Mouse (Mus musculus) G1E-ER4 (cell line): Measurements from ENCODE around the gene Pmfbp1. TPM values are rescaled to one million over a fixed set of nuclear protein-coding genes. Genes with fewer than 3 reads are reported as not detected.

ENCODE experiments used
- GATA1 ChIP-seq: IDR thresholded peaks from one replicate; pipeline ENCODE4 v1.8.0; 2012; ENCODE audit warnings: low read length, inconsistent platforms
- polyA plus RNA-seq: library from polyadenylated mRNA; stranded (reverse); fragments of >175 nt; gene quantifications from 2 replicates; pipeline ENCODE4 v1.2.3, GENCODE M21; 2012

Gene Pmfbp1
- polyA plus RNA-seq, 1 experiment, result not detected

DNA sequence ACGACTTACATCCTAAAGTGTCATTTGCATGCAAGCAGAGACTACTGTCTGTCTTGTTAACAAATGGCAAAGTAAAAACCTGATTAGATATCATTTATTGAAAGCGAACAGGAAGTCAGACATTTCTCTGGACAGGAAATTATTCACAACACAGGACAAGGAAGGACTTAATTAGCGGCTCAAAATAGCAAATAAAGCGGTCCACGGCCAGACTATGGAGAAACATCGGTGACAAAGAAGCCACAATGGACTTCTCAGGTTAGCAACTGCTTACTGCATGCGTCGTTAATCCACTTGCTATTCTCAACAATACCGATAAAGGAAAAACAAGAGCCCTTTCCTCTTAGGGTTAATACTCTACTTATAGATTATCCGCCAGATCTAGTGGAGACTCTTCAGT, 70.9 kb downstream of the Pmfbp1 start:
- no peak for TF ChIP-seq GATA1

DNA sequence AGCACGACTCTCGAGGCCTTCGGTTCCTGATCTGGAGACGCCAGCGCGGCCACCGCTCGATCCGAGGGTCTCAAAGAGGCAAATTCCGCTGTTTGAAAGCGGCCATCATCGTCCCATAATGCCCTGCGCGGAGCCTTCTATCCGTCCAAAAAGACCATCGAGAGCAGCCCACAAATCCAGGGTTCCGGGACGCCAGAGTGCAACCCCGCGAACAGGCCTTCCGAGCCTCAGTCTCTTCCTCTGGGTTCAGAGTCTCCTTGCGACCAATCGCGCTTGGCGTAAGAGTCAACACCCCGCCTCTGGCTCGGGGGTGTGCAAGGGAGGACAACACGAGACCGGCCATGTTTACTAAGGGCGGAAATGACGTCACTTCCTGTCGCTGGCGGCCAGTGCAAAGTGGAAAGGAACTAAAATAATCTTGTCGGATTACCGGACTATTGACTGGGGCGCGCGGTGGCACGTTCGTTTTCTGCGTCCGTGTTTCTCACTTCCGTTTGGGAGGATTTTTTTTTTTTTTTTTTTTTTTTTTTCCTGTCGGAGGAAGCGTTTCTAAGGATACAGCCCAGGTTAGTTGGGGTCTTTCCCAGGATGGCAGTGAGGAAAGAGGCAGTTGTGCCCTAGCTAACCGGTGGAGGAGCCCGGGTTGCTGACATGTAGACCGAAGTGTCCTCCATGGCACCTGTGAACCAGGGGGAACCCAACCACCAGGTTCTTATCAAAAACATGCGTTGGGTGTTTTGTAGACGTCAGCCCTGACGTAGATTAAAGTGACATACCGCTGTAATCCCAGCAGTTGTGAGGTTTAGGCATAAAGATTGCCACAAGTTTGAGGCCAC, 71.9 kb downstream of the Pmfbp1 start, which contains the start of the genes Dhx38 and Txnl4b:
Gene Dhx38, minus strand, starts transcription at position 364 of the 836 bp plus-strand sequence.
Gene Txnl4b, plus strand, starts transcription at position 395 of the 836 bp plus-strand sequence.
- TF ChIP-seq GATA1, result no peak

DNA sequence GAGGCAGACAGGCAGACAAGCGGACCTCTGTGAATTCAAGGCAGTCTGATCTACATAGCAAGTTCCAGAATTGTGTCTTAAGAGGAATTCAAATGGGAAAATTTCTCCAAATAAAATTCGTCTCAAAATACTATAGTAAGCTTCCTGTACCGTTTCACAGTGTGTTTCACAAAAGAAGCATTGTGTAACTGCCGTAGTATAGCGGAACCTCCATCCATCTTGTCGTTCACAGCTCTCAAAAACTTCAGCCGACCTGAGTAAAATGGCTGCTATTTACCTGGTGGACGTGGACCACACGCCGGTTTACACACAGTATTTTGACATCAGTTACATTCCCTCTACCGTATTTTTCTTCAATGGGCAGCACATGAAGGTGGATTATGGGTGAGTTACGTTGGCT, 77.3 kb downstream of the Pmfbp1 start:
- no peak for TF ChIP-seq GATA1

DNA sequence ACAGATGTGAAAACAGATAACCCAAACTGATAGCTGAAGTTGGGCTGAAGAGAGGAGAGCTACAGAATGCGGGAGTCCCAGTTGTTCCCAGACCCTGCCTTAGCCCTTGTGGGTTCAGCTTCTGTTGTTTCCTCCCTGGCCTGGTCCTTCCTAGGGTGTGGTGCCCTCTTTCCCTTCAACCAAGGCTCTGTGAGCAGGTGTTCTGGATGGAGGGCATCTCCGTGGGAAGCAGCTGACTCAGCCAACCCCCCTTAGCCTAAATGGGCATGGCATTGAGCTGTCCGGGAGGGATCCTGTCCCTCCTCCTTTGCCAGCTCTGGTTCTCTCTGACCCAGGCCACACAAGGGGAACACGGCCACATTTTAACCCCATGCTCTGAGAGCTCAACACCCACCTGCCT, 82.5 kb downstream of the Pmfbp1 start:
- TF ChIP-seq GATA1, result no peak

DNA sequence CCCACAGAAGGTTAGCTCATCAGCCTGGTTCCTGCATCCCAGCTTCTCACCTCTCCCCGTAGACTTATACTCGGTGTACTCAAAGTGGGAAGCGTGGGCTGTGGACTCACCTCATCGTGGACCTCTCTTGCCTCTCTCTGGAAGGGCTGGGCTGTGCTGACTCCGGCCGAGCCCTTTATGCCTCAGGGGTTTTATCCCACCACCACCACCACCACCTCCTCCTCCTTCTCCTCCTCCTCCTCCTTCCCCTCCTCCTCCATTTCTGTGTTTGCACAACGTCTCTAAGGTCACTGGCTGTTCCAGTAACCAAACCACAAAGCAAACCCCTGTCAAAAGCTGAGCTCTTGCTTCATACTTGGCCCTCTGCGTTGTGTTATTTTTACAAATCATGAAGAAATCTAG, 85.1 kb downstream of the Pmfbp1 start, which contains the start of gene Hp:
Gene Hp, minus strand, starts transcription at position 273 of the 402 bp plus-strand sequence.
- TF ChIP-seq GATA1, result no peak

DNA sequence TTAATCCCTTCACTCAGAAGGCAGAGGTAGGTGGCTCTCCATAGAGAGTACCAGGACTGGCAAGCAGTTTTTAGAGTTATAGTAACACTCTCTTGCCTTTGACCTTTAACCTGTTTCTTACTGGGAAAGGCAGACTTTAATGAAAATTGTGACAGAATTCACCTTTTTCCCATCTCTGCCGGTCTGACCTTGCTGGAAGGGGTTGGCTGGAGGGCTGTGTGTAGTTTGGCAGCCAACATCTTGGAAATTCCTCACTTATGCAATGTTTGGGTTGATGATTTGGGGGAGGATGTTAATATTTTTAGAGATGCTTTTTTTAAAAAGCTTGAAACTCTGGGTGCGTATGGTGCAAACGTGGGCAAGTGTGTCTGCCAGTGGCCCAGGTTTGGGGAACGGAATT, 90.5 kb downstream of the Pmfbp1 start:
- TF ChIP-seq GATA1, result no peak

DNA sequence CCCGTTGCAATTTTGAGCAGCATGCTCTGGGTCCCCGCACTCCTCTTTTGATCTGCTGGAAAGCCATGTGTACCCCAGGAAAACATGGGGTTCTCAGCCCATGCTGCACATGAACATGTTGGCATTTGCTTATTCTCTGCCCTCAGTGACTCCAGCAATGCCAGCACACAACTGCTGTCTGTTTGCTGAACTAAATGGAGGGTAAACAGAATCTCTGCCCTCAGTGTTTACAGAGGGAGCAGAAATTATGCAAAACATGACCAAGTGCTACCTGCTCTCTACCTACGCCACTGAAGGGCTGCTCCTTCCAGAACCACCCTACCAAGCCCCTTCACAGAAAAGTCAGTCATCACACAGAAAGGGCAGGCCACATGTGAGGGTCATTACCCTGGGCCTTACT, 91.0 kb downstream of the Pmfbp1 start:
- no peak for TF ChIP-seq GATA1

DNA sequence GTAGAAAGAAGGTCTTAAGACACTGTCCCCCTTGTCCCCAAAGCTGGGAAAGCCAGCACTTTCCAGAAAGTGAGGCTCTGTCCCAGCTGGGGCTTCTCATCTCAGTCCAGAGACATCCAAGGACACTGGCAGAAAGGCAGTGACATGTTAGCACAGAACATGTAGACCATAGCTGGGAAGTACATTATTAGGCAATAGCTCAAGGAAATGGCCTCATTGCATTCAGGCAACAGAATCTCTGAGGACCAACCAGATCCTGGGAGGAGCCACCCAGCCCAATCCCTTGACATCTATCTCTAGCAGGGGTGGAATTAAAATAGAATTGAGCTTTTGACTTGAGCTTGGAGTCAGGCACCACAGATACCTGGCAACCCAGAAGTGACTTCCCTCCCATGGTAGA, 91.8 kb downstream of the Pmfbp1 start:
- no peak for TF ChIP-seq GATA1

DNA sequence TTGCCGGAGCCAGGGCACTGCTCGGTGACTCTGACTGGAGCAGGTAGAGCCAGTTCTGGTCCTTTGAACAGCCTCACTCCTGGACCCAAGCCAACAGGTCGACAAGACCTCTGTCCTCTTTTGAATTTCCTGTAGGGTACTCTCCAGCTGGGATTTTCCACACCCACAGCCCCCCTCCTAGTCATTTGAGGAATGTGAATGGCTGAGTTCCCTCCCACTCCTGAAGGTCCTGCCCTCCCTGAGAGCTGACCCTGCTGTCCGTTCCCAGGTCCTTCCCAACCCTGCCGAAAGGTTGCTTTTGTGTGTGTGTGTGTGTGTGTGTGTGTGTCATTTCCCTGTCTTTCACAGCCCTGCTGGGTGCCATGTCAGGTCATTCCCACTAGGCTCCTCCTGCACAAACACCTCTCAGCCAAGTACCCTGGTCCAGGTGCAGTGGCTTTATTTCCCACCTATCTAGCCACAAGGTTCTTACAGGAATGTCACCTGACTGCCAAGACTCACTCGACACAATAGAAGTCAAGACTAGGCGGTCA, 93.2 kb downstream of the Pmfbp1 start:
- TF ChIP-seq GATA1, result no peak

DNA sequence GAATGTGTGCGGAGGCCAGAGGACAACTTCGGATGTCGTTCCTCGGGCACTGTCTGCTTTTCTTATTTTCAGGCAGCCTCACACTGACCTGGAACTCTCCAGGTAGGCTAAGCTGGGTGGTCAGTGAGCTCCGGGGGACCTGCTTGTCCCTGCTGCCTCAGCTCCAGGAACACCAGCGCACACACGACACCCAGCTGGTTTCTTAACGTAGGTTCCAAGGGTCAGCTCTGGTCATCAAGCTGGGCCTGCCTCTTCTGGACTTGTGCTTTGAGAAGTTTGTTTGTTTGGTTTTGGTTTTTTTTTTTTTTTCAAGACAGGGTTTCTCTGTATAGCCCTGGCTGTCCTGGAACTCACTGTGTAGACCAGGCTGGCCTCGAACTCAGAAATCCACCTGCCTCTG, 97.1 kb downstream of the Pmfbp1 start:
- no peak for TF ChIP-seq GATA1

DNA sequence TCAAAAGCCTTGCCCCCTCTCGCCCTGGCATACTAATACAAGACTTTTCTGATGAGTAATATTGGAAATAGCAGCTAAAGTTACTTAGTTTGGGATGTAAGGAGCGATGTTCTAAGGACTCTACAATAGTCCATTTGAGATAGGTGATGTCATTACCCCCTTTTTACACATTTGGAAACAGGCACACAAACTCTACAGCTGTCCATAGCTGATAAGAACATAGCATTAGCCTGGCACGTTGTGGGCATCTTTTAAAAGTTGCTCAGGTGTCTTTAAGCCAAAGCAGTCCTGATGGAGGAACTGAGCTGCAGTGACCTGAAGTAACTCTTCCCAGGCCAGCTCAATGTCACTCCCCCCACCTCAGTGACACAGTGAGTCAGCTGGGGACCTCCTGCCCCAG, 97.5 kb downstream of the Pmfbp1 start:
- TF ChIP-seq GATA1, result no peak

DNA sequence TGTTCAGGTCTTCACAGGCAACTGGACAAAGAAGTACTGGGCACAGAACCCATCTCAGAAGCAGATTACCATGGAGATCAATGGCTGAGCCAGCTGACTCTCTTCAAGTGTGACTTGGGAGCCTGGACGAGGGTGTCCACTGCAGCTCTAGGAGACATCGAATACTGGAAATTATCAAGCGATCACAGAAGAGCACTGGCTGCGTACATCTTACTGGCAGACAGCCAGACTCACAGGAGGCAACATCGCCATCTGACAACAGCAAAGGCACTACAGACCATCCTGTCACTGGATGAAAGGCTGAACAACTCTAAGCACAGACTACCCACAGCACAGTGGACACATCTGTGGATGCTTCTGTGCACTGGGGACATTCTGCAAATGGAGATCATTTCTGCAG, 98.3 kb downstream of the Pmfbp1 start:
- no peak for TF ChIP-seq GATA1

Other genes with a start within 250 kb of the Pmfbp1 start
- gene Dhx38, start 71.8 kb downstream of the Pmfbp1 start, polyA plus RNA-seq, result 34.1 and 44.5 TPM in 2 replicates
- 5.7 and 8.8 TPM in 2 replicates for gene Txnl4b, start 71.9 kb downstream of the Pmfbp1 start, polyA plus RNA-seq
- gene Hp, start 85.1 kb downstream of the Pmfbp1 start, polyA plus RNA-seq, result not detected in 2 replicates
- 88.2 and 118 TPM in 2 replicates for gene Dhodh, start 114.6 kb downstream of the Pmfbp1 start, polyA plus RNA-seq
- 1.4 and 3.7 TPM in 2 replicates for gene Pkd1l3, start 120.5 kb downstream of the Pmfbp1 start, polyA plus RNA-seq
- 21.9 and 29.2 TPM in 2 replicates for gene Ist1, start 199.2 kb downstream of the Pmfbp1 start, polyA plus RNA-seq
- gene Zfp821, start 211.5 kb downstream of the Pmfbp1 start, polyA plus RNA-seq, result 6.6 and 8.2 TPM in 2 replicates
- gene Atxn1l, start 243.7 kb downstream of the Pmfbp1 start, polyA plus RNA-seq, result 25.4 and 38.6 TPM in 2 replicates